8 mouse cellular contexts compared by ENCODE assay signal in genomic region chr2:174327295-174327981, GRCm38 (mm10). TPM values are rescaled to one million over a fixed set of nuclear protein-coding genes. Genes with fewer than 3 reads are reported as not detected.
DNase-seq lines count a peak whose midpoint lies in the region; ATAC-seq and TF ChIP-seq lines count a peak whose summit lies in the region.

No protein-coding gene starts in this region.

- ATAC-seq in forebrain, embryonic 12.5 days (ENCODE audit: low FRiP score): peak; percentile 43

- in situ Hi-C loops in ES-E14 (cut with MboI; ENCODE audit: low sequenced_read_pairs in 2 of 2, unreplicated experiment in 2 of 2): no loop called here

- WGBS in forebrain, embryonic 12.5 days: 55% methylated on average over 64 of the region's 64 CpGs

- peaks cover 0 to 2% of the 10 kb centered on the region in 2 experiments; a peak in 1 of 4 replicates for H3K4me1 ChIP-seq in ES-E14 (ENCODE audit: control insufficient read depth in 2 of 2, insufficient read depth in 2 of 2, low read length in 2 of 2, poor library complexity in 1 of 2)
- H3K4me1 ChIP-seq in brown adipose tissue, adult 24 weeks (ENCODE audit: control insufficient read depth, insufficient read depth, insufficient read length, low read length): no peaks in the 10 kb centered on the region; the same call in 1 of the 2 replicates
- H3K4me1 ChIP-seq in forebrain, embryonic 12.5 days: peaks cover 20% of the 10 kb centered on the region

- DNase-seq in ES-E14 (ENCODE audit: low read depth, low spot score): no peak
- DNase-seq in heart, postnatal 36 days: peak; percentile 56 to 66
- DNase-seq in layer of hippocampus, postnatal 25 days (ENCODE audit: extremely low spot score in 1 of 2, low spot score in 1 of 2): peak; percentile 54 to 70
- DNase-seq in lung, postnatal 25 days (ENCODE audit: low spot score): peak; percentile 70
- peak; percentile 91 for DNase-seq in retina, postnatal 1 day
- peak; percentile 69 for DNase-seq in thymus, postnatal 4 days

- no peak overlapping the region for H3K27ac ChIP-seq in ES-E14 (ENCODE audit: insufficient read depth, low read depth, low read length, poor library complexity, severe bottlenecking)
- H3K27ac ChIP-seq in brown adipose tissue, adult 24 weeks (replicated peaks; ENCODE audit: low read depth, low read length): peak overlapping the region; percentile 90
- peak overlapping the region; percentile 47 for H3K27ac ChIP-seq in forebrain, embryonic 12.5 days

- no peaks in the 10 kb centered on the region for H3K9me3 ChIP-seq in ES-E14 (ENCODE audit: control insufficient read depth, insufficient read depth, low read depth, low read length)
- no peaks in the 10 kb centered on the region; the same call in 1 of the 2 replicates for H3K9me3 ChIP-seq in forebrain, embryonic 12.5 days

- peak overlapping the region; percentile 45; the same call in 1 of the 2 replicates for H3K9ac ChIP-seq in ES-E14 (ENCODE audit: insufficient read depth, low read depth, low read length, poor library complexity, severe bottlenecking)
- peak overlapping the region; percentile 39 for H3K9ac ChIP-seq in forebrain, embryonic 12.5 days

- peaks cover 3% of the 10 kb centered on the region; the same call in 1 of the 2 replicates for H3K36me3 ChIP-seq in ES-E14 (ENCODE audit: control insufficient read depth, insufficient read depth, low read length, poor library complexity, severe bottlenecking)
- 0 out of 2 replicates have a peak, but pooled peaks cover 3% of the 10 kb centered on the region for H3K36me3 ChIP-seq in forebrain, embryonic 12.5 days (replicated peaks)

- peak overlapping the region; percentile 70 for H3K4me2 ChIP-seq in forebrain, embryonic 12.5 days

- H3K4me3 ChIP-seq in ES-E14 (ENCODE audit: insufficient read depth in 1 of 2, low read depth in 1 of 2, low read length in 2 of 2, poor library complexity in 1 of 2, severe bottlenecking in 1 of 2): peak overlapping the region; percentile 59 to 62
- H3K4me3 ChIP-seq in brown adipose tissue, adult 24 weeks (ENCODE audit: insufficient read depth, low read depth, low read length): peak overlapping the region; percentile 85
- H3K4me3 ChIP-seq in forebrain, embryonic 12.5 days (replicated peaks): peak overlapping the region; percentile 97

- intact Hi-C loops in heart, postnatal 36 days (cut with DNase I): loop anchor here (5.0 kb wide), 1 partner anchor 90 kb away; the partner anchor contains the start of gene Nelfcd

- peaks cover 5% of the 10 kb centered on the region; the same call in 1 of the 2 replicates for H3K27me3 ChIP-seq in forebrain, embryonic 12.5 days

TF ChIP-seq in ES-E14, 5 proteins besides CTCF, POLR2A, EP300 and RAD21:
- TF ChIP-seq MAFK (IDR thresholded peaks at IDR 0.05; ENCODE audit: insufficient read depth, low read depth, low read length): no peak
- TF ChIP-seq CHD2 (IDR thresholded peaks at IDR 0.05; ENCODE audit: low read depth, low read length): no peak
- no peak for TF ChIP-seq HCFC1 (IDR thresholded peaks at IDR 0.05; ENCODE audit: borderline replicate concordance, insufficient read depth, low read length)
- TF ChIP-seq ZC3H11A (IDR thresholded peaks at IDR 0.05; ENCODE audit: borderline replicate concordance, low read depth, low read length): no peak
- TF ChIP-seq ZNF384 (IDR thresholded peaks at IDR 0.05; ENCODE audit: low read depth, low read length): no peak

RNA-seq across cellular contexts. Expression of gene Gm20721, which starts 19.1 kb away (rescaled TPM):
- total RNA-seq in ES-E14 (2012; rRNA removed): 15.6 and 17.7 TPM in 2 replicates
- 15.6 and 22.2 TPM in 2 replicates for polyA plus RNA-seq in brown adipose tissue, adult 24 weeks (2012; ENCODE audit: insufficient read depth, insufficient read length, missing spikeins)
- 7.1 and 7.5 TPM in 2 replicates for polyA plus RNA-seq in forebrain, embryonic 12.5 days (2016; fragmentation: Nextera tagmentation; extraction: Ambion mirVana)
- 1 to 10 TPM; 2.4 TPM for total RNA-seq in heart, postnatal 36 days (2021)
- 1 to 10 TPM; 2.0 to 2.6 TPM for total RNA-seq in layer of hippocampus, postnatal 25 days (2021)

RNA-seq across cellular contexts. Expression of gene Gnas, which starts 43.3 kb away (rescaled TPM):
- total RNA-seq in ES-E14 (2012; rRNA removed): 196 and 202 TPM in 2 replicates
- 2,899 and 4,504 TPM in 2 replicates for polyA plus RNA-seq in brown adipose tissue, adult 24 weeks (2012; ENCODE audit: insufficient read depth, insufficient read length, missing spikeins)
- polyA plus RNA-seq in forebrain, embryonic 12.5 days (2016; fragmentation: Nextera tagmentation; extraction: Ambion mirVana): 1,283 and 1,309 TPM in 2 replicates
- 1,000 to 10,000 TPM; 1,171 to 1,227 TPM for total RNA-seq in heart, postnatal 36 days (2021)
- total RNA-seq in layer of hippocampus, postnatal 25 days (2021): 1,000 to 10,000 TPM; 1,728 to 1,971 TPM
